Mouse (Mus musculus) bone marrow macrophage, adult 2 months (primary cell): ENCODE results near the gene Rptor.

Experiments
- CTCF ChIP-seq: IDR thresholded peaks from 2 replicates; pipeline ENCODE4 v1.5.1; 2012; ENCODE audit warnings: low read depth, mild to moderate bottlenecking, low read length, moderate library complexity
- POLR2A ChIP-seq: IDR thresholded peaks from 2 replicates; pipeline ENCODE4 v1.6.1; 2012; ENCODE audit warnings: mild to moderate bottlenecking, low read depth, low read length, borderline replicate concordance

- TF ChIP-seq CTCF (no peak), POLR2A (no peak)
Observed at GRCm38 (mm10) chr11:119915666-119916065, 313.0 kb downstream of the Rptor start.
